Mouse (Mus musculus) embryo, embryonic 9.5 days (tissue): ENCODE data around the gene Zfp14.

Experiments
- DNase-seq: peaks from one replicate; pipeline ENCODE4 v3.0.0-alpha.2; 2017; ENCODE audit errors: extremely low spot score

The Zfp14 gene

GRCm38 (mm10) chr7:30028572-30028971, 22.6 kb downstream of the Zfp14 start:
- DNase-seq: no peak

GRCm38 (mm10) chr7:30027331-30027730, 23.8 kb downstream of the Zfp14 start:
- no peak for DNase-seq

GRCm38 (mm10) chr7:30025358-30025757, 25.8 kb downstream of the Zfp14 start:
- DNase-seq: no peak

GRCm38 (mm10) chr7:30023800-30024199, 27.4 kb downstream of the Zfp14 start:
- no peak for DNase-seq

GRCm38 (mm10) chr7:30023324-30023723, 27.9 kb downstream of the Zfp14 start:
- no peak for DNase-seq

- no peak for DNase-seq
These were observed 31.6 kb downstream of the Zfp14 start for GRCm38 (mm10) chr7:30019543-30019942.

GRCm38 (mm10) chr7:30017226-30017625, 34.0 kb downstream of the Zfp14 start:
- DNase-seq: no peak

GRCm38 (mm10) chr7:30012956-30013363, 38.2 kb downstream of the Zfp14 start:
- no peak for DNase-seq

- no peak for DNase-seq
These were observed 40.5 kb downstream of the Zfp14 start for GRCm38 (mm10) chr7:30010551-30011195.

- DNase-seq: no peak
These were observed 41.7 kb downstream of the Zfp14 start for GRCm38 (mm10) chr7:30009321-30010085.

GRCm38 (mm10) chr7:30008020-30008690, 43.0 kb downstream of the Zfp14 start:
- no peak for DNase-seq

- DNase-seq: no peak
These were observed 43.6 kb downstream of the Zfp14 start for GRCm38 (mm10) chr7:30007601-30008000.

GRCm38 (mm10) chr7:30000601-30001000, 50.6 kb downstream of the Zfp14 start:
- DNase-seq: no peak

GRCm38 (mm10) chr7:29995134-29995533, 56.0 kb downstream of the Zfp14 start:
- no peak for DNase-seq

- no peak for DNase-seq
These were observed 57.8 kb downstream of the Zfp14 start for GRCm38 (mm10) chr7:29993340-29993739.

- no peak for DNase-seq
These were observed 58.5 kb downstream of the Zfp14 start for GRCm38 (mm10) chr7:29992698-29993097.

- no peak for DNase-seq
These were observed 62.1 kb downstream of the Zfp14 start for GRCm38 (mm10) chr7:29989031-29989430.

- DNase-seq: no peak
These were observed 63.6 kb downstream of the Zfp14 start for GRCm38 (mm10) chr7:29987551-29987950.
